Mouse (Mus musculus): Measurements from ENCODE around the gene H2afx. TPM values are rescaled to one million over a fixed set of nuclear protein-coding genes. Genes with fewer than 3 reads are reported as not detected.
"Not testable (repeated sequence)": the region's sequence is repeated elsewhere in the genome, so short reads cannot be mapped to it uniquely, and the experiment has no call there.

The H2afx gene
- 10 to 100 TPM; 69.9 to 74.3 TPM for total RNA-seq (2021)
- long read RNA-seq, transcript H2afx-201 (1 exons, 1,384 nt): major isoform, 109 of 109 reads
- long read RNA-seq, partial matches to known transcripts: 0 of 109 reads
- long read RNA-seq, other reads (novel, unspliced or antisense): 0 of 109 reads

DNA sequence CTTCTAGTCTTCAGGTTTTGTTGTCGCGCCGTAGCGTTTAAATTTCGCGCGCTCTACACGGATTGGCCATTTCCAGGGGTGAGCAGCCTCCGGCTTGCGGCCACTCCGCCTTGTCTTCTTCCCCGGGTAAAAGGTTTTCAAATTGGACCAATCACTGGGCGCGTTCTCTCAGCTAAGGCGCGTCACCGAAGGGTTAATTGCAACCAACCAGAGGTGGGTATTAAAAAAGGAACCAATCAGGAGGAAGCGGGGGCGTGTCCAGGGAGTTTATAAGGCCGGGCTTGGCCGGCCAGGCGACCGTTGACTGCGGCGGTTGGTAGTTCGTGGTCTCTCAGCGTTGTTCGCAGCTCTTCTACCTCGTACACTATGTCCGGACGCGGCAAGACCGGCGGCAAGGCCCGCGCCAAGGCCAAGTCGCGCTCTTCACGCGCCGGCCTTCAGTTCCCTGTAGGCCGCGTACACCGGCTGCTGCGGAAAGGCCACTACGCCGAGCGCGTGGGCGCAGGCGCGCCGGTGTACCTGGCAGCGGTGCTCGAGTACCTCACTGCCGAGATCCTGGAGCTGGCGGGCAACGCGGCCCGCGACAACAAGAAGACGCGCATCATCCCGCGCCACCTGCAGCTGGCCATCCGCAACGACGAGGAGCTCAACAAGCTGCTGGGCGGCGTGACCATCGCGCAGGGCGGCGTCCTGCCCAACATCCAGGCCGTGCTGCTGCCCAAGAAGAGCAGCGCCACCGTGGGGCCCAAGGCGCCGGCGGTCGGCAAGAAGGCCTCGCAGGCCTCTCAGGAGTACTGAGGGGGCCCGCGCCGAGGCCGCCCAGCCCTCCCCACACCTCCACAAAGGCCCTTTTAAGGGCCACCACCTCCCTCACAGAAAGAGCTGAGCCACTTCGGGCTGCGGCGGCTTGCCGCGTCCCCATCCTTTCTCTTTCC, at the start of gene H2afx:
TSS of gene H2afx (plus strand) at position 299 of the 935 bp plus-strand sequence.
- peak; percentile 97 to 98 for DNase-seq (ENCODE audit: low spot score in 2 of 2)

DNA sequence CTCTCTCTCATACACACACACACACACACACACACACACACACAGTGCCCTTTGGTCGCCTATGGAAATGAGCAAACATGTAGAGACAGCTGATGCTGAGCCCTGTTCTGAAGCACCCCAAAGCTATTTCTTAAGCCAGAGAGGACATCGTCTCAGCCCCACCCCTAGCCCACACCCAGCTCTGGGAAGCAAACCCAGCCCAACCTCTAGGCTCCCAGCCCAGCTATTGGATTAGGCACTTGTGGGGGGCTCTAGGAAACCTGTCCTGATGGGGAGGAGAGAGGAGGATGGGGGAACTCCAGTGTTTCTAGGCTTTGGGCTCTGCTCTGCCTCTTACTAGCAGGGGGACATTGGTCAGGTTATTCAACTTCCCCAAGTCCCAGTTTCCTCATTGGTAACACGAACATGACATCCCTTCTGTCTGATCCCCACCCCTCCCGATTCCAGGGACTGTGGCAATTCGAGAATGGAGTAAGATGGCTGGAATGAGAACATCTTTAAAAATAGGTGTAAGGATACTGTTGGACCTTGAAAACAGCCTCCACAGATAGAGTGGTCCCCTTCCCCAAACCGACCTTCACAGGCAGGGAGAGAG, 48.1 kb upstream of the H2afx start:
- DNase-seq (ENCODE audit: low spot score in 2 of 2): no peak

DNA sequence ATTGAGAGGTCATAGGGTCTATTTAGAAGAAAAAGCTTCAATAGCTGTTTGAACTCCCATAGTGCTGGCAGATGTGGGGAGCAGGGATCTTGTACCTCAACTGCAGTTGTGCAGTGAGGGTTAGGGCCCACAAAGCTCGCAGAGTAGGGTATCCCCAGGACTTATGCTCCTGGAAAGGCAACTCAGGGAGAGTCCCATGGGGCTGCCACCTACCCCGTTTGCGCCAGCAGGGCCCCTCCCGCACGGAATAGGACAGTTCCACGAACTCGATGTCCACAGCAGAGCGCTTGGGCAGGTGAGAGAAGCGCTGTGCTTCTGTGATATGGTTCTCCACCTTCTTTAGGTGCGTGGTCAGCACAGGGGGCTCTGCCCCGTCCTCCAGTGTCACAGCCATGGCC, 47.5 kb upstream of the H2afx start:
- DNase-seq (ENCODE audit: low spot score in 2 of 2): no peak

- DNase-seq (ENCODE audit: low spot score in 2 of 2): peak; percentile 47 to 56
These were observed 47.0 kb upstream of the H2afx start for GRCm38 (mm10) chr9:44287401-44288075.

- DNase-seq (ENCODE audit: low spot score in 2 of 2): peak in 1 of 2 experiments; percentile 67
These were observed 46.2 kb upstream of the H2afx start, which contains the start of gene Abcg4 for GRCm38 (mm10) chr9:44288076-44288958. Gene Abcg4, minus strand, starts transcription at chr9:44288615.

GRCm38 (mm10) chr9:44288959-44289291, 45.6 kb upstream of the H2afx start:
- DNase-seq (ENCODE audit: low spot score in 2 of 2): no peak

DNA sequence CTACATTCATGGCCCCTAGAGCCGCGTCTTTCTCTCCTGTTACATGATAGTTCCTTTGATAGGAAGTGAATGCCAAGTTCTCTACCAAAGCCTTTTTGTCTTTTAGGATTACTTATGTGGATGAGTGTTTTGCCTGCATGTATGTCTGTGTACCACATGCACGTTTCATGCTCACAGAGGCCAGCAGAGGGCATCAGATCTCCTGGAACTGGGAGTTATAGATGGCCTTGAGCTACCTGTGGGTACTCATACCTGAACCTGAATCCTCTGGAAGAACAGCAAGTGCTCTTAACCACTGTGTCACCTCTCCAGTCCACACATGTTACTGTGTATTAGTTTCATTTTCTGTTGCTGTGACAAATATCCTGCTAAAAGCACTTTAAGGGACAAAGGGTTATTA, 42.0 kb upstream of the H2afx start:
- DNase-seq (ENCODE audit: low spot score in 2 of 2): peak in 1 of 2 experiments; percentile 41

DNA sequence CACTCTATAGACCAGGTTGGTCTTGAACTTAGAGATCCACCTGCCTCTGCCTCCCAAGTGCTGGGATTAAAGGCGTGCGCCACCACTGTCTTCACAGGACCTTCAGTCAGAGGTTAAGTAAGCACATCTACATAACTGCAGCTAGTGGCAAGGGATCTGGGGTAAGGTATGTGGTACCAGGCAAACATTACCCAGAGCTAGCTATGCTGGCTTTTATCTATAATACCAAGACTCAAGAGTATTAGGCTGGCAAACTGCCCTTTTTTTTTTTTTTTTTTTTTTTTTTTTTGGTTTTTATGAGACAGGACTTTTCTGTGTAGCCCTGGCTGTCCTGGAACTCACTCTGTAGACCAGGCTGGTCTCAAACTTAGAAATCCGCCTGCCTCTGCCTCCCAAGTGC, 34.5 kb upstream of the H2afx start:
- DNase-seq (ENCODE audit: low spot score in 2 of 2): not testable (repeated sequence)

GRCm38 (mm10) chr9:44305466-44306079, 28.9 kb upstream of the H2afx start, which contains the start of gene Hinfp:
Gene Hinfp, minus strand, starts transcription at chr9:44305671.
- peak; percentile 97 to 98 for DNase-seq (ENCODE audit: low spot score in 2 of 2)

DNA sequence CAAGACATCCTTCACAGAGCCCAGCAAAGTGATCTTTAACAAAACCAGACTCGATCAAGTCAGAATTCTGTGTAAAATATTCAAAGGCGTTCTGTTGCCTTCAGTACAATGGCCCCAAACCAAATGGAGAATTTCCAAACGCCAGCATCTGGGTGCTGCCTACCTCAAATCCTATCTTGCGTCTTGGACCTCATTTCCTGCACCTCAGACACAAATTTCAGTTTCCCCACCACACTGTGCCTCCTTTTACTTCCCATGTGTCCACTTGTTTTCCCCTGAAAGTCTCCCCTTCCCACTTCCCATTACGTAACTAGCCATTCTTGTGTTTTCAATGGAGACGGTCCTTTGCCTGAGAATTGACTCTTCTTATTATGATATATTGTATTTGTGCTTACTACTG, 28.0 kb upstream of the H2afx start:
- DNase-seq (ENCODE audit: low spot score in 2 of 2): no peak

GRCm38 (mm10) chr9:44307248-44307647, 27.2 kb upstream of the H2afx start:
- DNase-seq (ENCODE audit: low spot score in 2 of 2): no peak

DNA sequence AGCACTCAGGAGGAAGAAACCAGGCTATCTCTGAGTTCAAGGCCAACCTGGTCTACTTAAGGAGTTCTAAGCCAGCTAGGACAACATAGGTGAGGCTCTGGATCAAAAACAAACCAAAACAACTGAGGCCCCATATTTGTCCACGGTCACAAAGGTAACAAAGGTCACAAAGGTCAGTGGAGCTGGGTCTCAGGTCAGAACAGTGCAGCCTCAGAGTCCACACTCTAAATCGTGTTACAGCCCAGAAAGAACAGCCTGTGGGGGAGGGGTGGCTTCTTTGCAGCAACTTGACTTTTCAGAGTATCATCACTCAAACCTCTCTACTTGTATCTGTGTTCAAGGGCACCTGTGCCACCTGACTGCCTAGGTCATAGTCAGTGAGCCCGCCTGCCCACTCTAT, 24.7 kb upstream of the H2afx start:
- no peak for DNase-seq (ENCODE audit: low spot score in 2 of 2)

- DNase-seq (ENCODE audit: low spot score in 2 of 2): no peak
These were observed 23.8 kb upstream of the H2afx start for GRCm38 (mm10) chr9:44310750-44311135.

DNA sequence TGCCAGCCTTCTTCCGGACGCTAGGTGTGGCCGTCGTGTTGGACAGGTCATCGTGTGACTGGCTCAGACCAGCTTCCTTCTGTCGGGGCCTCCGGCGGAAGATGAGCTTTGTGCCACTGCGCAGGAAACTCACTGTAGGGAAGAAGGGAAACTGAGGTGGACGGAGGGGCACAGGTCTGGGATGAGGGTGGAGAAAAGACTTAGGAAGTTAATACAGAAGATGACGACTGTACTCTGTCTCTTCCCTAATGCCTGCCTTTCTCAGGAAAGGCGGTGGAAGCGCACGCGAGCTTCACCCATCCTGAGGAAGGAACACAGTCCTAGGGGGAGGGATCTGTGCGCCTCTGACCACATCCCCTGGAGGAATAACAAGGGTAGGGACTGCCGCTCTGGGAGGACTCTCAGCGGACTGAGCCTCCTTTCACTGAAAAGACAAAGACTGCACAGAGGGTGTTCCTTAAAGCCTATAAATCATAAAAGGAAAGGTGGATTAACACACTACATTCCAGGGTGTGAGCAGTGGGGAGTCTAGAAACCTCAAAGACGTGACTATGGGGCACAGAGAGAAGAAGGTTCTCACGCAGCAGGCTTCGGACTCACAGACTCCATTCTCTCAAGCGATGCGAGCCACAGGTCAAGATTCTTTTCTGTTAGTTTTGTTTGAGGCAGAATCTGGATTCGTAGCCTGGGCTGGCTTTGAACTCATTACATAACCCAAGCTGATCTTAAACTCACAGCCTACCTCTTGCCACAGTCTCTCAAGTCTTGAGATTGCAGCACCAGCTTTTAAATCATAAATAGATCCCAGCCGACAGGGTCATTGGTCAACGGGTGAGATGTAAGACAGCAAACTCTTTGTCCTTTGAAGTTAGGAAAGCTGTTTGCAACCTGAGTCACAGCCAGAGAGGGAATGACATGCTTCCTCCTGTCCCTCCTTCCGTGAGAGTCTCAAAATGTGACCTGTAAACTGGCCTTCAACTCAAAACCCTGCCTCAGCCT, 23.1 kb upstream of the H2afx start:
- DNase-seq (ENCODE audit: low spot score in 2 of 2): no peak

- DNase-seq (ENCODE audit: low spot score in 2 of 2): peak; percentile 67 to 77
These were observed 20.8 kb upstream of the H2afx start for GRCm38 (mm10) chr9:44313476-44314256.

GRCm38 (mm10) chr9:44314257-44314547, 20.3 kb upstream of the H2afx start:
- no peak for DNase-seq (ENCODE audit: low spot score in 2 of 2)

GRCm38 (mm10) chr9:44314910-44315309, 19.6 kb upstream of the H2afx start:
- DNase-seq (ENCODE audit: low spot score in 2 of 2): no peak

GRCm38 (mm10) chr9:44317452-44317851, 17.0 kb upstream of the H2afx start:
- no peak for DNase-seq (ENCODE audit: low spot score in 2 of 2)

Measured in layer of hippocampus, postnatal 10 days (tissue).